Mouse (Mus musculus): ENCODE data around the gene Sppl2b.
A peak's percentile ranks its signal among the peaks of the same experiment; 100 is the strongest.

- peak; percentile 79 for TF ChIP-seq CTCF (IDR thresholded peaks at IDR 0.05; ENCODE audit: borderline replicate concordance, insufficient read depth, low read depth, low read length)
- TF ChIP-seq POLR2A (IDR thresholded peaks at IDR 0.05; ENCODE audit: borderline replicate concordance, insufficient read depth, low read length), result no peak
Measured at GRCm38 (mm10) chr10:80805925-80806324, 49.1 kb upstream of the Sppl2b start.

Data from cerebellum, adult 2 months (tissue).